Mouse (Mus musculus) fat pad, adult 2 months (tissue): ENCODE data around the gene Hspbap1.

Experiments used
- DNase-seq: peaks from one replicate; pipeline ENCODE4 v3.0.0-alpha.2; 2011; ENCODE audit warnings: low read depth, low spot score; ENCODE audit errors: extremely low read depth

Gene Hspbap1

GRCm38 (mm10) chr16:35791962-35792521 lies 21.9 kb downstream of the Hspbap1 start:
- DNase-seq = no peak

DNA sequence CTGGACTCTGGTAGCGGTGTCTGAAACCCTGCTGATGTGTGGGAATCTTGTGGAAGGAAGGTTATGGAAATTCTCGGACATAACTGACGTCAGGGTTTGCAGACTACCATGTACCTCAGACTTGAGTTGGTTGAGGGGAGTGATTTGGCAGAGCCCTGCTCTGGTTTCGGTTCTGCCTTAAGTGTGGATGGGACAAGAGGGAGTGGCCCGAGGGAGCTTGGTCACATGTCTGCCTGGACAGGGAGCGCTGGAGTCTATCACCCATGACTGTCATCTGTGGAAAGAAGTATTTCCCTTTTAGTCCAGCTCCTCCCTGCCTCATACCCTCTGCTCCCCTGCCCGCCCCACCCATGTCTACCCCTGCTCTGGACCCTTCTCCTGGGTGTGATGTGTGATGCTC lies 32.0 kb downstream of the Hspbap1 start:
- no peak for DNase-seq

DNA sequence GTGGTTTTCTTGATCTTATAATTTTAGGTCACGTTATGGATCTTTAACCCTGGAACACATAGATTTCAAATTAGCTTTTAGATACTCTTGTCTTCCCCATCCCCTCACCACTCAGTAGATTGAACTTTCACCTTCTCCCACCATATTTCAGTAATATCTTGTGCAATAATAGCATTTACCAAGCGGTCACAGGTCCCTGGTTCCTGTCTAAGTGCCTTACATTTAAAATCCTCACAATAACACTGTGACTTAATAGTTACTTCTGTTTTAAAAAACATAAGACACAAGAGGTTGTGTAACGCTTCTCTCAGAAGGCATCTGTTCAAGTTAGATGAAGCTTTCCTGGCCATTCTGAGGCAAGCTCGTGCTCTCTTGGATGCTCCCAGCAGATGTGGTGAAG lies 33.5 kb downstream of the Hspbap1 start:
- no peak for DNase-seq

DNA sequence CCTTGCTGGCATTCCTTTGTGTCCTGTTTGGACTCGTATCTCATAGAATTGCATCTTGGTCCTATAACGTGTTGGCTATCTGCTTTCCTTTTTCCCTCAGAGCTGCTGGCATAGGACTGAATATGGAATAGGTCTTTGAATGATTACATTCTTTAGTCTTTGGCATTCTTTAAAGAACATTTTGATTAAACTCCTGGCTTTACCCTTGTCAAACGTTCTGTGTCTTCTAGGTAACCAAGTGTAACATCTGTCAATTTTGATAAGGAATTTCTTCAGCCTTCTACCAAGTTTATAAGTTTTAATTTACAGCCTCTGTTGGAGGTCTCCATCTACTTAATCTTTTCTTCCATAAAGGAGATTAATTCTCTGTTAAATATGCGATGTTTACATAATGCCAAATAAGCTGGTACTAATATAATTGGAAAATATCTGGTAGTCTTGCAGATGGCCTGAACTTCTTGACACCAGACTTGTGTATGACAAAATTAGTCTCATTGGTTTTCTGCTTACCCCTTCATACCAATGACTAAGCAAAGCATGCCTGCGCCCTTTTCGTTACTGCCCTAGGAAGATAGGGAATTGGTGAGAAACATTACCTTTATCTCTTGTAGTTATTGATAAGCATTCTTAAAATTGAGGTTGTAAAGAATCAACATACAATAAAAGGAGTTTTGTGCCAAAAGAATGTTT lies 36.9 kb downstream of the Hspbap1 start:
- peak; percentile 5 for DNase-seq

GRCm38 (mm10) chr16:35807663-35807992 lies 37.5 kb downstream of the Hspbap1 start:
- DNase-seq = no peak

- no peak for DNase-seq
Measured at GRCm38 (mm10) chr16:35808838-35809237, 38.7 kb downstream of the Hspbap1 start.

DNA sequence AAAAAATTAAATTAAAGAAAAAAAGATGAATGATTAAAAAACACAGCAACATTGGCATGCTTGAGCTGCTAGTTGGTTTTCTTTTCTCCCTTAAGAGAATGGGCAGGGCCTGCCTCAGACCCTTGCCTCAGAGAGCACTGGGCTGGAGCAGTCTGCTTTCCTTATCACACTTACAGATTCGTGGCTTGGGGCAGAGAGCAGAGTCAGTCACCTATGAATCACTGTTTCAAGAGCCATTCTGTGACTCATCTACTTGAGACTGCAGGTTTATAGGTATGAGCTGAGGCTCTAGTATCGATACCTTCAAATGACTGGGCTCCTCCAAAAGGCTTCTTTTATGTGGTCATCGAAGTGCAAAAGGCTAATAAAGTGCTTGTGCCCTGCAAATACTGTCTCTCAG lies 42.9 kb downstream of the Hspbap1 start:
- DNase-seq = no peak

DNA sequence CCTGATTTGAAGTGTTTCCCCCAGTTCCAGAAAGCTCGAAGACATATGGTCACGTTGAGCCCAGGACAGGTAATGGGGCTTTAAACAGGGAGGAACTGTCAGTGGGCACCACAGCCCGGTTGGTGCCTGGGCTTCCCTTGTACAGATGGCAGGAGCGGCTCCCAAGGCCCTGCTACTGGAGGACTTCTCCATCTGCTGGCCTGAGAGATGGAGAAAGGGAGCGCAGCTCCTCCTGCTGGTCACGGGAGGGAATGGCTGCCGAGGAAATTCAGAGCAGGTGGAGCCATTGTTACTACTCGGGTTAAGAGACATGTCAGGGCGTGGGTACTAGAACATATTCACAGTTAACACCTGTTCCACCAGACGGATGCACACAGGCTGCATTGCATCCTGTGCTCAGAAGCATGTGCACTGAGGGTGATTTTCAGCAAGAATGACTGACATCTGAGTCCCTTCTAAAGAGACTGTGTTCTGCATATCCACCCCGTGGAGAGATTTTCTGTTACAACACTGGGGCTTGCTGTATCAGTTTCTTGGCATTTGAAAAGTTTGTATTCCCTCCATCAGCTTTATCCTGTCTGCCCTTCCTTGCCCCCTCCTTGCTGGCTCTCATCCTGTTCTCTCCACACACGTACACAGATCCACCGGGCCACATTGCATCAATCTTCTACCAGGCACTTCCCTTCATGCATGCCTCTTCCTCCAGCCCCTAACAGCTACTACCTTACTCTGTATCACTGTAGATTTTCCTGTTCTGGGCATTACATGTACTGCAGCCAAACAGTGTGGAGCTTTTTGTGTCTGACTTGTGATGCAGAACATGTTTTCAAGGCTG lies 47.3 kb downstream of the Hspbap1 start:
- no peak for DNase-seq

DNA sequence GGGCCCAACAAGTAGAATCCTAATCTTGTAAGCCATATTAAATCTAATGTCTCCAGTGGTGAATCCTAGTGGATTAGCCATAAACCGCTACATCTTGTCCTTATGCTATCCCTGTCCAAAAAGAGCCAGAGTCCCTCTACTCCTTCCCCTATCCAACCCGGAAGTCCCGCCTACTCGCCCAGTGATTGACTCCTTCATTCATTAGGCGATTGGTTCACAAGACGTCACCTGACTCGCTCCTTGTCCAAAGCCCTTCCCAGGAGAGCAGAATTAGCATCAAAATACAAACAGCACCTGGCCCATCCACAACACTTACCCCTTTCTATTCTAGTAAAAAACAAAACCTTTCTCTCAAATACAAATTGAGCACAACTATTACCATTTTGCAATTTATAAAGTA lies 59.8 kb downstream of the Hspbap1 start:
- no peak for DNase-seq

GRCm38 (mm10) chr16:35832926-35833325 lies 62.8 kb downstream of the Hspbap1 start:
- DNase-seq = no peak

GRCm38 (mm10) chr16:35834653-35835052 lies 64.5 kb downstream of the Hspbap1 start:
- no peak for DNase-seq

DNA sequence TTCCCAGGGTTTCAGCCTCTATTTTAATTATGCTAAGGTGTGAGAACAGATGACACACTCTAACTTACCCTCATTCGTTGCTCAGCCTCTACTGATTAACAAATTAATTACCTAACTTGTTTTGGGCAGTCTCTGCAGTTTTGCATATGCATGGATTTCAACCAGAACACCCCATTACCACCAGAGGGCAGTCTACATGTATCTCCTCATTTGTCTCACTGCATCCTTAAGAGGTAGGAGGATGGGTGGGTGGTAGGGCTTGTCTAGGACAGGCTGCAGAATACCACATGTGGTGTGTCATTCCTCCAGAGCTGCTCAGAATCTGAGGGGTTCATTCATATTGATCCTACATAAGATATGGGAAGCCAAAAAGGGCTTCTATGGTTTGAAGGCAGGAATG lies 69.5 kb downstream of the Hspbap1 start:
- DNase-seq = no peak

DNA sequence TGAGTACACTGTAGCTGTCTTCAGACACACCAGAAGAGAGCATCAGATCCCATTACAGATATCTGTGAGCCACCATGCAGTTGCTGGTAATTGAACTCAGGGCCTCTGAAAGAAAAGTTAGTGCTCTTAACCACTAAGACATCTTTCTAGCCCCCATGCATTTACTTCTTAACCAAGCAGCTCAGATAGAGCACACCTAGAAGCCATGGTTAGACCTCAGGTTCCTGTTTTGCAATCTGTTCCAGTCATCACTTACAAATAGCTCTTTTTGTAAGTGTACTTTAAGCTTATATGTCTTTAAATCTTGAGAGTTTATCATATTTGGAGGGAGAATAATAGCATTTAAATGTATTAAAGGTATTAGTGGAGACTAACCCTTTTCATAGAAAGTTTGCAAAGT lies 77.0 kb downstream of the Hspbap1 start:
- DNase-seq = no peak

DNA sequence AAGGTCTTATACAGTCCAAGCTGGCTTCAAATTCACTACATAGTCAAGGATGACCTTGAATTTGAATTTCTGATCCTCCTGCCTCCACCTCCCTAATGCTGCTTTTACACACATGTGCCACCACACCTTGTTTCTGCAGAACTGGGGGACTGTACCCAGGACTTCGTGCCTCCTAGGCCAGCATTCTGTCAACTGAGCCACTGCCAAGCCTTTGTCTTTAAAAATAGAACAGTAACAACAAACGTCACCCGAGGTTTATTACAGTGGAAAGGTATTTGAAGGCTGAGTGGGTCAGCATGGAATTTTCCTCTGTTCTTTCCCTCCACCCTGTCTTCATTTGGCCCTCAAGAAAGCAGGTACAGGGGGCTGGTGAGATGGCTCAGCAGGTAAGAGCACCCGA lies 85.7 kb downstream of the Hspbap1 start:
- DNase-seq = no peak

DNA sequence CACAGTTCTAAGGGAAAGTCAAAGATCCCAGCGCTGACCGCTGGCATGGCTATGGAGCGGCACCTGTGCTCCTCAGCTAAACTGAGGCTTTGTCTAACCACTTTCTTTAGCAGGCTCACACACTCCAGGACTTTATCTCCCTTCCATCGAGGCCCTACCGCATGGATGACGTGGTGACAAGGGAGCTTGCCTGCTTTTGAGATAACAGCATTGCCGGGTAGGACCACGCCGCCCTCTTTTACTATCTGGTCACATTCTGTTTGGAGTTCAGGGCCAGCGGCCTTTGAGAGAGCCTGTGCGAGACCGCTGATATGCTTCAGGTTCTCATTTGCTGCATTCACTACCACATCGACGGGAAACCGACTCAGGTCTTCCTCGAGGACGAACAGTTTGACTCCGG lies 86.6 kb downstream of the Hspbap1 start:
- no peak for DNase-seq

DNA sequence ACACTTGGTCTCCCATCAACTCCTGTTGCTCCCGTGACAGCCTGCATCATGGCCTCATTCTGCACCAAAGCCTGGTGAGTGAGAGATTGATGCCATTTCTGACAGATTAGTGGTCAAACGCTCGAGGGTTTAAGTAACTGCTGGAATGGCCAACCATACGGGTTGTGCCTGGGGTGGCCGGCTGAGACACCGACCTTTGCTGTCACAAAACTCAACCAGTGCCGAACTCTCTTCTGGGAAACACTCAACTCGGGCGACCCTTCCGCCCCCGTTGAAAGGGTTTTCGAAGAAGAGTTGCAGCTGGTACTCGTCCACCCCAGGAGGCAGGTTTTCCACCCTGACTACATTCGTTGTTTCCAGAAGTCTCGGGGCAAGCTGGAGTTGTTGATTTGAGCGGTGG lies 90.1 kb downstream of the Hspbap1 start:
- DNase-seq = no peak

GRCm38 (mm10) chr16:35862057-35862456 lies 91.9 kb downstream of the Hspbap1 start:
- no peak for DNase-seq

DNA sequence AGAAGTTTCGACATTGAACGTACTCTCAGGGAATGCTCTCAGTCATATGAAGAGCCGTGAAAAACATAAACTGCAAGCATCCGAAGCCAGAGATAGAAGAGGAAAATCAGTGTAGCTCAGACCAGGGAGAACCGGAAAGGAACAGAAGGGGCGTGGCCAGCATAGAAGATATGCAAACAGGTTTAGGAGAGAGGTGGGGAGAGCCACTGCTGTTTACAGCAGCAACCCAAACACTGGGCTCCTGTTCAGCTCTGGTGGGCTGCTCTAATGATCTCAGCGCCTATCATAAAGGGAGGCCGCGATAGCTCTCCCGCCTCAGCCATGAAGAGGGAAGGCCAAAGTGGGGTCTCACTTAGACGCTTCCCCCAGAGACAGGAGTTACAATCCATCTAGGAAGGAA lies 97.6 kb downstream of the Hspbap1 start:
- no peak for DNase-seq

DNA sequence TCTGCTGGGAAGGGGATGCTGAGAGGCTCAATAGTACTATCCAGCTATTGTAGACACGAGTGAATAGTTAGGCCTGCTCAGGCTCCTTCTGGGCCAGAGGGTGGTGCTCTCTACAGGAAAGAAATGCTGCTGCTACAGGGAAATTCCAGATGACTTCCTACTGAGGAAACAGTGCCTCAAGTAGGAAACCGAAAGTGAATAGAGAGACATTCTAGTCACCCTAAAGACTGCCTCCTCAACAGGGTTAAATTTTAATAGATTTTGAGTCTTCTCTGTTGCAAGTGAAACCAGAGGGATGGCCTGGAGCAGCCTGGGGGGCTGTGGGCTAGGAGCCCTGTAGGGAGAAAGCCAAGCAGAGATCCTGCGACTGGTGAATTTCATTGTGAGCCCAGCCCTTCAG lies 99.0 kb downstream of the Hspbap1 start:
- no peak for DNase-seq

DNA sequence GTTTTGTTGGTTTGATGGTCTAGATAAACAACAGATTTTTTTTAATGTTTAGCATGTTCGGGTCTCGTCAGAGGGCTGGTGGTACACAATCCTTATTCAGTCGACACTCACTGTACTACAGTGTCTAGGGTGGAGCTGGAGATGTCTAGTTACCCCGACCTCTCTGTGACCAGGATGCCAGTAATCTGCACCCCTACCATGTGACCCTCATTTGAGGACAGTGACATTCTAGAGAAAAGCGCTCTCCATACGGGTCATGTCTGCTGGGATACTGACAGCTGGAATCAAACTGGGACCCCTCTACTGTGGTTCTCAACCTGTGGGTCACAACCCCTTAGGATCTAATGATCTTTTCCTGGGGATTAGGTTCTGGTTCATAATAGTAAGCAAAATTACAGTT lies 99.5 kb downstream of the Hspbap1 start:
- no peak for DNase-seq

DNA sequence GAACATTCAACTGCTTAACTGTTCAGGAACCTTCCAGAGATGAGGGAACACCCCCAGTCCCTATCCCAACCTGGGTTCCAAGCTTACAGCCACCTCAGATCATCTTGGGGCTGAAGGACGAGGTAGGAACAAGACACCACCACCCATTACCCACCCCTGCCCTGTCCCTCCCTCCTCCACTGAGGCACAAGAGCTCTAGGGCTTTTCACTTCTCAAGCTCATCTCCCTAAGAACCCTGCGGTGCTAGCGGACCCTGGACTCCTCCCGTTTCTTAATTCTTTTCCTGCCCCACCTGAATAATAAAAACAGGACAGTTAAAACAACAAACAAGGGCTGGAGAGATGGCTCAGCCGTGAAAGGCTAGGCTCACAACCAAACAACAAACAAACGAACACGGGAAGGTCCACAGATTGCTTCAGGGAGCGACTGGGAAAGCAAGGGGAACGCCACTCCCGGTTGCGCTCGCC lies 100.4 kb downstream of the Hspbap1 start:
- DNase-seq = no peak
